Comparison of ENCODE assay signal across 27 mouse cellular contexts in the genomic region with DNA sequence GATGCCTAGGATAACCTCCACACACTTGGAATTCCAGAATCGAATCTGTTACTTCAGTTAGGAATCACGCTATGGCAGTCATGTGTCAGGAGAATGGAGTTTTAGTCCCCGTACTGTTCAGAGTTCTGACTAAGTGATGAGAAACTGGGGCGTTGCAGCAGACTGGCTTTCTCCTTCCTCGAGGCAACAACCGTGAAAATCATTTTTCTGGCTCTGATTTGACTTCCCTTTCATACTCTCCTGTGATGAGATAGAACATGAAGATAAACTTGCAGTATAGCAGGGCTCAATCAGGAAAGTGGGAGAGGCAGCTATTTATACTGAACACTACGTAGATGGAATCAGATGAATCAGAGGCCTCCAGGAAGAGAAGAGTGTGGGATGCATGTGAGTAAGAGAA. TPM values are rescaled to one million over a fixed set of nuclear protein-coding genes. Genes with fewer than 3 reads are reported as not detected.
DNase-seq lines count a peak whose midpoint lies in the region; TF ChIP-seq lines count a peak whose summit lies in the region.
"Had no signal": no experiment of that assay in that cellular context is flagged by ENCODE, and none has a peak within 500 bp of the region (broad histone marks: within the 10 kb centered on the region; RNA-seq: fewer than 3 reads in every experiment).

No protein-coding gene starts in this region.

- H3K27ac ChIP-seq in left cerebral cortex, adult 2 months, result peak overlapping the region; percentile 34; the same call in 1 of the 2 replicates
- H3K27ac ChIP-seq: embryonic facial prominence, embryonic 12.5 days; embryonic facial prominence, embryonic 15.5 days; hindbrain, embryonic 12.5 days; hindbrain, embryonic 15.5 days had no signal

- no peak overlapping the region for H3K4me3 ChIP-seq in left cerebral cortex, adult 2 months
- H3K4me3 ChIP-seq: embryonic facial prominence, embryonic 12.5 days; embryonic facial prominence, embryonic 15.5 days; hindbrain, embryonic 12.5 days; hindbrain, embryonic 15.5 days had no signal

- no peak for DNase-seq in left cerebral cortex, adult 2 months (ENCODE audit: extremely low spot score in 1 of 2, low spot score in 2 of 2)
- no peak for DNase-seq in left cerebral cortex, adult 18-20 months (ENCODE audit: low spot score in 2 of 2)
- peak; percentile 23 to 54 for DNase-seq in right cerebral cortex, adult 2 months (ENCODE audit: low spot score in 2 of 2)
- DNase-seq in right cerebral cortex, postnatal 10 days (ENCODE audit: low spot score in 2 of 2), result no peak
- DNase-seq in brain, adult 2 months (ENCODE audit: low read depth, low spot score), result peak; percentile 82
- DNase-seq in heart, adult 18-20 months, result no peak
- DNase-seq: adrenal gland, postnatal 10 days; adrenal gland, postnatal 36 days; cerebellum, adult 11 months; cerebellum, adult 2 months; cerebellum, adult 9-11 months; cerebellum, postnatal 25 days; forebrain, postnatal 0 days; gastrocnemius, postnatal 10 days; gastrocnemius, postnatal 36 days had no signal

- no peak for TF ChIP-seq CTCF in left cerebral cortex, adult 2 months (IDR thresholded peaks at IDR 0.05)

- intact Hi-C loops in left cerebral cortex, adult 2 months (cut with DNase I), result no loop called here

RNA-seq across cellular contexts. Expression of a gene that starts 29.8 kb away (rescaled TPM):
- 100 to 1,000 TPM; 231 to 242 TPM for total RNA-seq in left cerebral cortex, adult 2 months (2021)
- 100 to 1,000 TPM; 234 TPM for total RNA-seq in left cerebral cortex, adult 18-20 months (2021)
- 1 to 10 TPM; 7.4 to 8.1 TPM for total RNA-seq in heart, adult 18-20 months (2021)
- total RNA-seq: MEL had no signal

RNA-seq across cellular contexts. Expression of a gene that starts 35.0 kb away (rescaled TPM):
- total RNA-seq in left cerebral cortex, adult 2 months (2021), result under 1 TPM; 0.68 to 0.84 TPM
- total RNA-seq in left cerebral cortex, adult 18-20 months (2021), result 1 to 10 TPM in 1 of 2 experiments, under 1 TPM in 1; 0.91 to 1.6 TPM
- 1 to 10 TPM; 2.8 to 5.0 TPM for total RNA-seq in heart, adult 18-20 months (2021)
- total RNA-seq: granulocyte monocyte progenitor cell, adult 5-6 weeks; MEL had no signal

RNA-seq across cellular contexts. Expression of a gene that starts 59.1 kb away (rescaled TPM):
- not detected for total RNA-seq in left cerebral cortex, adult 2 months (2021)
- total RNA-seq in left cerebral cortex, adult 18-20 months (2021), result not detected
- total RNA-seq in heart, adult 18-20 months (2021), result not detected
- total RNA-seq: adrenal gland, adult 18-20 months; adrenal gland, postnatal 10 days; adrenal gland, postnatal 36 days; common myeloid progenitor, adult 5-6 weeks; forebrain, postnatal 0 days; gastrocnemius, adult 18-20 months; gastrocnemius, postnatal 10 days; gastrocnemius, postnatal 36 days; granulocyte monocyte progenitor cell, adult 5-6 weeks; heart, adult 8-10 months; heart, postnatal 25 days; hematopoietic stem cell, adult 5-6 weeks; MEL had no signal

Comparison
In these comparisons a context has a peak if more than half of its experiments do, and no peak if none do; other contexts are left out.
1. DNase-seq: peak in right cerebral cortex, adult 2 months (2 of 2) and brain, adult 2 months (single experiment); none in left cerebral cortex, adult 2 months (0 of 2), left cerebral cortex, adult 18-20 months (0 of 2), right cerebral cortex, postnatal 10 days (0 of 2) and heart, adult 18-20 months (0 of 2).
2. RNA of a gene that starts 29.8 kb away (total RNA-seq): 231 to 242 TPM in left cerebral cortex, adult 2 months and 234 TPM in left cerebral cortex, adult 18-20 months; 7.4 to 8.1 TPM in heart, adult 18-20 months; every median in the first group is over 10 times any median in the second.